Mouse (Mus musculus): ENCODE data around the gene Slc16a10.

Slc16a10 gene

DNA sequence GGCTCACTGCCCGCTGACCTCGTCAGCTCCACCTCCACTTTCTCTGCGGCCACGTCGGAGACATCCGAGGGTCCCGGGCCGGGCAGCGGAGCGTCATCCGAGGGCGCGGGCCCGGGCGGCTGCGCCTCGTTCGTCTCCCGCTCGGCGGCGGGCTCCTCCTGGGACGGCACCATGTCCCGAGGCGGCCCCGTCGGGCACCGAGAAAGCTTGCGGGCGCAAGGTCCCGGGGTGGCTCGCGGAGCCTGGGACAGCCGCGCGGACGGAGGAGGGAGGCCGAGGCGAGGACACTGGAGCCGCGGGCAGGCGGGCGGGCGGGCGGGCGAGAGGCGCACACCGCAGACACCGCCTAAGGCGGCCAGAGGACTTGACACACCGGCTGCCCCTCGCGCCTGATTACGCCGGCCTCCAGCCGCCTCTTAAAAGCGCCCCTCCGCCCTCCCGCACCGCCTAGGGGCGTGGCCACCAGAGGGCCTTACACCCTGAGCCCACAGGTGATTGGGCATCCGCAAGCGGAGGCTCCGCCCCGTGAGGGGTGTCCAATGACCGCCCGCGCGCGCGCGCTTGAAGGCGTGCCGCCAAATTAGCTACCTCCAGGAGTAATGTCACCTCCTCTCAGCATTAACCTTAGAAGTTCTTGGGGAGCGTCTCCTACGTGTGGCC lies at the start of gene Slc16a10:
Gene Slc16a10, minus strand, starts transcription at position 395 of the 660 bp plus-strand sequence.
- no peak for DNase-seq (ENCODE audit: low read depth, low spot score)

DNA sequence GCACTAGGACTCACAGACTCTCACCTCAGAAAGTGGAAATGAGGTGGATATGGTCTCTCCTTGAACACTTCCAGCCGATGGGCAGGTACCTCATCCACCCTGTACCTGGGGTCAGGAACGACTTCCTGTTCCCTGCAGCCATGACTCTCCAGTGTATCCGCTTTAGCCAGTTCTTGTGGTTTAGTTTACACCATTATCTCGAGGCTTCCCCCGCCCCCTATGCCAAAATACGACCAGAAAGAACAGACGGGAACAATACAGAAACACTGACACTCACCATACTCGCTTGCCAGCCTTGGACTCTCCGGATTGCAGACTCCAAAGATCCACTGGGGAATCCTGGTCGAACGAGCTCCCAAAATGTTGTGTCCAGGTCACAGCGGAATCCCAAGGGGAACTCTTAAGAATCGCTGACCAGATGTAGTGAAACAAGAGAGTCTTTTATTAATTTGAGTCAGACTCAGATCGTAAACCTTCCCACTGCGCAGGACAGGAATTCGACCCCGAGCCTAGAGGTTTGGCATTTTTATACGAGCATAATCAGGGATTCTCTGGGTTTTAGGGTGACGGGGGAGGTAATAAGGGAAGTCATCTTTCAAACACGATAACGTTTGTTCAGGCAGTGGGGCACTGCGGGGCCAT lies 49.4 kb upstream of the Slc16a10 start:
- no peak for DNase-seq (ENCODE audit: low read depth, low spot score)

GRCm38 (mm10) chr10:40190871-40191270 lies 48.8 kb upstream of the Slc16a10 start:
- DNase-seq (ENCODE audit: low read depth, low spot score), result no peak

DNA sequence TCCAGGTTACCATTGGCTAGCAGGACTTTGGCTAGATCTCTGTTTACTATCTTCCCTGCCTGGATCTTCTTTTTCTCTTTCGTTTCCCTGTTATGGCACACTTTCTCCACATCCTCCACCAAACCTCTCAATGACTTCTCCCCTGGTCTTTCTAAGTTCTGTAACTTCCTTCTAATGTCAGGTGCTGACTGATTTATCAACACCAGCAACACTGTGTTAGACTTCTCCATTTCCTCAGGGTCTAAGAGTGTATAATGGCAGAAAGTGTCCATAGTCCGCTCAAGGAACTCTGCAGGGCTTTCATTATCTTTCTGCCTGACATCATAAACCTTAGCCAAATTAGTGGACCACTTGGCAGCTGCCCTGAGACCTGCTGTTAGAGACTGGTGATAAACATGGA lies 47.6 kb upstream of the Slc16a10 start:
- no peak for DNase-seq (ENCODE audit: low read depth, low spot score)

GRCm38 (mm10) chr10:40188831-40189230 lies 46.8 kb upstream of the Slc16a10 start:
- DNase-seq (ENCODE audit: low read depth, low spot score), result peak; percentile 43

DNA sequence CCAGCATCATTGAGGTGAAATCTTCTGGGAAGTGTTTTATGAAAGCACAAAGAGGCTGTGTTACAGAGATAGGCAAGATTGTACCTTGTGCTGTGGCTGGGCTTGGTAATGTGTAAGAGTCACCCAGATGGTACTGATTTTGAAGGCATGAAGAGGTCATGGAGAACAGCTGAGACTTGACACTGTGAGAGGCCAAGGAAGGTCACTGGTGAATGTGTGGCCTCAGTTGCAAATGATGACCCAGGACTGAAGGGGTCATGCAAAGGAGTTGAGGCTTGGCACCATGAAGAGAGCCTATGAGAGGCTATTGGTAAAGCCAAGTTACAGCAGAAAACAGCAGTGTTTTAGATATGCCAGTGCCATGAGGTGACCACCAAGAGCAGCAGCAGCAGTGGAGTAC lies 43.9 kb upstream of the Slc16a10 start:
- DNase-seq (ENCODE audit: low read depth, low spot score), result no peak

GRCm38 (mm10) chr10:40180011-40180410 lies 38.0 kb upstream of the Slc16a10 start:
- DNase-seq (ENCODE audit: low read depth, low spot score), result peak; percentile 36

GRCm38 (mm10) chr10:40179142-40179541 lies 37.1 kb upstream of the Slc16a10 start:
- no peak for DNase-seq (ENCODE audit: low read depth, low spot score)

DNA sequence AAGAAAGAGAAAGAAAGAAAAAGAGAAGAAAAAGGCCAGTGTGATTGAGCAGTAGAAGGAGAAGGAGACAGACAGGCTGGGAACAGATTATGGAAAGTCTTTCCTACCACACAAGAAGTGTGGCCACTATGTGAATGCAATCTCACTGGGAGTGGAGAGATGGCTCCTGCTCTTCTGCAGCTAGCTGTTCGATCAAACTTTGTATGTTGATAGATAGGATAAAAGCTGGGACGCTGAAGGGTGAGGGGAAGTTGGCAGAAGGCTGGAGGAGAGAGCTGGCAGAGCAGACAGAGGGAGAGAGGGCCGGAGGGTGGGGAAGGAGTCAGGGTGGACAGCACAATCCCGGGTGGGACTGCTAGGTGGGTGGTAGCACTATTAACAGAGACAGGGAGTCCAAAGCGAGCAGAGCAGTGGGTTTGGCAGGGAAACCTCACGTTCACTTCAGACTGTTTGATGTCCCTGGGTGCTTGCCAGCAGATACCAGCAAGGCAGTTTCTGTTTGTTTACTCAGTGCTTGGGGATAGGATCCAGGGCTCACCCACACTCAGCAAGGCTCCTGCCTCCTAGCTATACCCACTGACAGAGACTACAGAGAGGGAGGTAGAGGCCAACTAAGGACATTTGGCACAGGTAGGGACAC lies 35.4 kb upstream of the Slc16a10 start:
- DNase-seq (ENCODE audit: low read depth, low spot score), result peak; percentile 42

GRCm38 (mm10) chr10:40172136-40172535 lies 30.1 kb upstream of the Slc16a10 start:
- DNase-seq (ENCODE audit: low read depth, low spot score), result no peak

GRCm38 (mm10) chr10:40171211-40171610 lies 29.2 kb upstream of the Slc16a10 start:
- DNase-seq (ENCODE audit: low read depth, low spot score), result no peak

DNA sequence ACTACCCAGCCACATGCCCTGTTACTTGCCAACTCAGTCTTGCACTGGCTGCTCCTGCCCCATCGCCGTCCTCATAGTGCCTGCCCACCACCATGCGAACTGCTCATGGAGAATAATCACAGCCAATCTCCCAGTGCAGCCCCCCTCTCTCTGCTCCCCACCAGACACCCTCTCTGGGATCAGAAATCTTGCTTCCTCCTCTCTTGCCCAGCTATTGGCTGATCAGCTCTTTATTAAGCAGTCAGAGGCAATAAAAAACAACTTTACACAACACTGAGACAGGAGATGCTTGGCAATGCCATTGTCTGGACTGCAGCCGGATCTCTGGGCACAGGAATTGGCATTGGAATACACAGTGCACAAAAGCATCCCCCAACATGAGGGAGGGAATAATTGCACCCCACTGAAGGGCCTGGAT lies 28.1 kb upstream of the Slc16a10 start:
- no peak for DNase-seq (ENCODE audit: low read depth, low spot score)

- DNase-seq (ENCODE audit: low read depth, low spot score), result no peak
Measured at GRCm38 (mm10) chr10:40169566-40169965, 27.5 kb upstream of the Slc16a10 start.

GRCm38 (mm10) chr10:40169088-40169487 lies 27.0 kb upstream of the Slc16a10 start:
- DNase-seq (ENCODE audit: low read depth, low spot score), result no peak

DNA sequence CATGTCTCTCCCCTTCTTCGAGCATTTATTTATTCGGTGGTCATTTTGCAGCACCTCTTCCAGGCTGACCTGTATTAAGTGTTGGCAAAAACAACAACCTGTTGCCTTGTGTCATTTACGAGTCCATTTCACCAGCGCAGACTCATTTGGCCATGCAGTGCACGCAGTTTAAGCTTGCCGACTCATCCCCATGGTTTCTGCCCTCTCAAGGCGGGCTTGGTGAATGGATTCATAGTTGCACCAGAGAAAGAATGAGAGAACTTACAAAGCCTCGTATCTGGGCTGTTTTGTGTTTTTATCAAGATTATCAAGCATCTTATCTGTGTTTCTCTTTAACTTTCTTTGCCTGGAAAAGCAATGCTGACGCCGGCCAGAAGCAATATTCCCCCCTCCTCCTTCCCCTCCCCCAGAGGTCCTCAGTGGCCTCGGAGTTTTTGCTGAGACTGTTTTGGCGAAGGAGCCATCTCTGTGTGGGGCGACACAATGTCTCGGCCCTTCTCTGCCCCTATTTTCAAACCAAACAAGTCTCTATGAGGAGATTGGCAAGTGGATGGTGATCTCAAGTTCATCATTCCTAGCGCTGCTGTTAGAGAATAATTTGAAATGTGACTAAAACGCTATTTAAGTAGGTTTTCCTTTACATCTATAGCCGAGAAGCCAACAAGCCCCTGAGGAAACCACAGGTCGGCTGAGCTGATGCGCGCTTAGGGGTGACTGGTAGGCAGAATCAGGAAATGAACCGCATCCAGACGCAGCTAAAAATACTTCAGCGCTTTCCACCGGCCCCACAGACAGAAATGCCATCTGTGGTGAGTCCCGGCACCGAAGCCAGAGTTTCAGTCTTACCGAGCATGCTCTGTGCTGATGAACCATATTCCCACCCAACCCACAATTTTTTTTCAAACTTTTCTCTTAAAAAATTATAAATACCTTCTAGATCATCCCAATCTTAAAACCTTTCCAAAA lies 22.6 kb upstream of the Slc16a10 start:
- DNase-seq (ENCODE audit: low read depth, low spot score), result no peak

DNA sequence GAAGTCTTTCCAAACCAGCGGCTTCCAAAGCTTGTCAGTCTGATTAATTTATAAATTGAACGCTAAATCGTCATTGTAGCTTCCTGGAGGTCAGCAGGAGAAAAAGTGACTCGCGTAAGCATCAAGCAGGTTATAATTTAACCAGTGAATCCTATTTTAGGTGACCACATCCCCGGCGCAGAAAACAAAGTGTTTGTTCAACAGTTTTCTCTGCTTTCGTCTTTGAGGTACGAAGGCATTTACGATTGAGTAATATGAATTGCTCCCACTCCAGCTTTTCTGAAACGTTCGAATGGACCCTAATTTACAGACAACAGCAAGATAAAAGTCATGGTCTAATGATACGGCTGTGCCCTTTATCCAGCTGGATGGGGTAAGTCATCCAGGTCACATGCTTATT lies 21.9 kb upstream of the Slc16a10 start:
- no peak for DNase-seq (ENCODE audit: low read depth, low spot score)

DNA sequence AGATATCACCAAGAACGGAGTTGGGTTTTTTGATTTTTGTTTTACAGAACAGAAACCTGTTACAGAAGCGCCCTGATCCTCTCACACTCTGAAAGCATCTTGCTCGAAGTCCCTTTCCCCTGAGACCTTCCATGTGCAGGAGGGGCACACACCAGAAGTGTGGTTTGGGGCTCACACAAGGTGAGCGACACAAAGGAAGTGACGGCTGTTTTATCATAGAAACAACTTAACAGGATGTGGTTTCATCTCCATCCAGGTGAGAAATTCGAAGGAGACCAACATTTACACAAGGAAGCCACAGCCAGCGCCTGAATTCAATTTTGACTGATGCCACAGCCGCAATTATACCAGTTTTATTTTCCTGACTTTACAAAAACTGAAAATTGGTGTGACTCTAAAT lies 21.3 kb upstream of the Slc16a10 start:
- no peak for DNase-seq (ENCODE audit: low read depth, low spot score)

GRCm38 (mm10) chr10:40161701-40162255 lies 19.7 kb upstream of the Slc16a10 start:
- no peak for DNase-seq (ENCODE audit: low read depth, low spot score)

GRCm38 (mm10) chr10:40161236-40161635 lies 19.2 kb upstream of the Slc16a10 start:
- no peak for DNase-seq (ENCODE audit: low read depth, low spot score)

DNA sequence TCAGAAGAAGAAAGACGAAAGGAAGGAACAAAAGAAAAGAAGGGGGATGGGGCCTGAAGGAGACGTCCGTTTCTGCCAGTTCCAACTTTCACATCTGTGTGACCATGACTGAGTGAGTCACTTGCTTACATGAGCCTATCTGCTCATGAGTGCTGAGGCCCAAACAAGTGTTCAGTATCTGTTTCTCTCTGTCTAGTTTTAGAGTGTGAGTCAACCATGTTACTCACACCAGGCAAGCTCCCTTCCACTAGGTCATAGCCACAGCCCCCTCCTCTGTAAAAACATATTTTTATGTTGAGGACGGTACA lies 10.4 kb upstream of the Slc16a10 start:
- DNase-seq (ENCODE audit: low read depth, low spot score), result peak; percentile 87

GRCm38 (mm10) chr10:40151852-40152549 lies 9.9 kb upstream of the Slc16a10 start:
- DNase-seq (ENCODE audit: low read depth, low spot score), result peak; percentile 52
